Mouse (Mus musculus) E14TG2a.4 (cell line): ENCODE data around the gene Mbd3.

Experiments
- CTCF ChIP-seq: conservative IDR thresholded peaks from 2 replicates; pipeline ENCODE4 v1.5.1; 2014; ENCODE audit warnings: low read length
- NANOG ChIP-seq: IDR thresholded peaks from 2 replicates; pipeline ENCODE4 v1.6.1; 2014; ENCODE audit warnings: borderline replicate concordance, low read length, mixed read lengths
- POU5F1 ChIP-seq: IDR thresholded peaks from 2 replicates; pipeline ENCODE4 v1.6.1; 2014; ENCODE audit warnings: low read length, borderline replicate concordance

GRCm38 (mm10) chr10:80347514-80347967 lies 51.8 kb downstream of the Mbd3 start:
- TF ChIP-seq CTCF = no peak
- TF ChIP-seq NANOG = no peak
- TF ChIP-seq POU5F1 = no peak
